Mouse (Mus musculus) thymus, adult 2 months (tissue): ENCODE measurements at regions not wholly inside any gene's neighbourhood (a gene's known extent, or its start where the extent isn't known, plus 50 kb on each side); places are given as distances from the start of the nearest gene placed in this dataset.

Experiments
- CTCF ChIP-seq: fragments of 200-500 bp; IDR thresholded peaks from 2 replicates; pipeline ENCODE4 v1.5.1; 2012; ENCODE audit warnings: mild to moderate bottlenecking, control low read depth, low read length, moderate library complexity, borderline replicate concordance; ENCODE audit not compliant: control insufficient read depth, poor library complexity, insufficient read depth; ENCODE audit errors: extremely low read depth
- POLR2A ChIP-seq: fragments of 200-500 bp; IDR thresholded peaks from 2 replicates; pipeline ENCODE4 v1.6.1; 2012; ENCODE audit warnings: mild to moderate bottlenecking, low read length, control low read depth, moderate library complexity; ENCODE audit not compliant: control insufficient read depth, poor library complexity, insufficient read depth; ENCODE audit errors: extremely low read depth

GRCm38 (mm10) chr19:14955969-14956368 lies 358.1 kb upstream of the Tle4 start:
- TF ChIP-seq POLR2A (no peak), CTCF (no peak)
